Mouse (Mus musculus): ENCODE measurements around the gene Hyal1.

- TF ChIP-seq POLR2A (IDR thresholded peaks at IDR 0.05; ENCODE audit: borderline replicate concordance, extremely low read depth, insufficient read depth, insufficient read length, poor library complexity, severe bottlenecking) (no peak), CTCF (IDR thresholded peaks at IDR 0.05; ENCODE audit: borderline replicate concordance, extremely low read depth, insufficient read depth, insufficient read length) (no peak)
These were observed 21.0 kb upstream of the Hyal1 start for GRCm38 (mm10) chr9:107555701-107556100.
